Mouse (Mus musculus): ENCODE results near the gene Lrch1. TPM values are rescaled to one million over a fixed set of nuclear protein-coding genes. Genes with fewer than 3 reads are reported as not detected.

The Lrch1 gene
- polyA plus RNA-seq, 1 experiment from 2014 or later: 15.4 TPM

DNA sequence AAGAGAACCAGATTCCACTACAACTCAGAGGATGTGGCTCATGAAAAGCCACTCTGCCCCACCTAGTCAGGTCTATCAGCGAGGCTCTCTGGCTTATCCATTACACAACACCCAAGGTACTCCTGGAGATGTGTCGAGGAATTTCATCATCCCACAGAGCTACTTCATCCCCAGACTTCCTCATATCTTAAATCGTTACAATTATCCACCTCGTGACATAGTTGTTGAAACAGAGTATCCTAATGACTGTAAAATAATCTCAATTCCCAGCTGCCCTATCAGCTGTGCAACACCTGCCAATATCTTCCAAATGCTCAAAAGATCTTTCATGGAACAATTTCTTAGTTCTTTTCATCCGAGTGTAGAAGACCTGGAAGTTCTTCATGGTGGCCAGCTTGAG lies 35.4 kb upstream of the Lrch1 start:
- Histone ChIP-seq H3K36me3 (ENCODE audit: control insufficient read depth, insufficient read depth, low read length) (no peaks in the 10 kb centered on the region), H3K9ac (ENCODE audit: low read depth, low read length) (no peak overlapping the region), H3K27me3 (replicated peaks; ENCODE audit: control insufficient read depth, insufficient read depth, low read length) (no peaks in the 10 kb centered on the region), H3K4me1 (ENCODE audit: control insufficient read depth, insufficient read depth, low read depth, low read length) (no peaks in the 10 kb centered on the region), H3K4me2 (ENCODE audit: low read length) (no peak overlapping the region), H3K9me3 (ENCODE audit: control insufficient read depth, low read length) (no peaks in the 10 kb centered on the region), H3K4me3 (ENCODE audit: low read length) (no peak overlapping the region), H3K27ac (ENCODE audit: low read depth, low read length) (no peak overlapping the region)
- WGBS: 88% methylated on average over 5 of the region's 5 CpGs
- no peak for ATAC-seq

DNA sequence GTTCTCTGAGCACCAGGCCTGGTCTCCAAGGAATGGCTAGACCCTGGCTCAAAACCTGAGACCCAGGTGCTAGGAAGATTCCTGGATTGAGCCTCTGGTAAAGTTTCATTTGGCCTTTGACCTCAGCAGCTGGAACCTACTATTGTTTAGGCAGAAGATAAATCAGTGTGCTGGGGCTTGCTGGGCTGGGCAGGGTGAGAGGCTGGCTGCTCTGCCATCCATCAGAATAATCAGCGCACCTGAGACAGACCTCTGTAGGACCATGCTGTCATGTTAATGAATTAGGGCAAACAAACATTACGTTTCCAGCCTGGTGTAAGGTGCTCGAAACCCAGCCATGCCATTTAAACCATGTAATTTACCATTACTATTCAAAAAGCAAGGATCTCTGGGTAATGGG lies 33.3 kb upstream of the Lrch1 start:
- H3K4me3 ChIP-seq (ENCODE audit: low read length): no peak overlapping the region
- no peaks in the 10 kb centered on the region for H3K9me3 ChIP-seq (ENCODE audit: control insufficient read depth, low read length)
- no peak for ATAC-seq
- H3K27ac ChIP-seq (ENCODE audit: low read depth, low read length): no peak overlapping the region
- no peak overlapping the region for H3K9ac ChIP-seq (ENCODE audit: low read depth, low read length)
- no peak overlapping the region for H3K4me2 ChIP-seq (ENCODE audit: low read length)
- H3K4me1 ChIP-seq (ENCODE audit: control insufficient read depth, insufficient read depth, low read depth, low read length): no peaks in the 10 kb centered on the region
- no peaks in the 10 kb centered on the region for H3K36me3 ChIP-seq (ENCODE audit: control insufficient read depth, insufficient read depth, low read length)
- no peaks in the 10 kb centered on the region for H3K27me3 ChIP-seq (replicated peaks; ENCODE audit: control insufficient read depth, insufficient read depth, low read length)
- 50% methylated on average over 3 of the region's 3 CpGs for WGBS

DNA sequence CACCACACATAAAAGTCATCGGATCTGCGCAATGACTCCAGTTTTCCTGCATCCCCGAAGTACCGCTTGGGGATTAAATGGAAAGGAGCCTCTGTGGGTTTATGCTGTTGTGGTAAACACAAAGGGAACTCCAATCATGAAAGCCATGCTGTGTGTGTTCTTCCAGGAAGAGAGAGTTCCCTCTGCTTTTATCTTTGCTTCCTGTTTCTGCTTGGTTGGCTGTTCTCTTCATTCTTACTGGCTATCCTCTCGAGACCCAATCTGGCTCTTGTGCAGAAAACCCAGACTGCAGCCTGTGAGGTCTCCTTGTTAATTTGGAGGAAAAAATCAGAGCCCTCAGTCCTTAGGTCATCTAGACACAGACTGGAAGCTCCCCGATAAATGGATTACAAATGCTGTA lies 29.3 kb upstream of the Lrch1 start:
- WGBS: 77% methylated on average over 6 of the region's 6 CpGs

DNA sequence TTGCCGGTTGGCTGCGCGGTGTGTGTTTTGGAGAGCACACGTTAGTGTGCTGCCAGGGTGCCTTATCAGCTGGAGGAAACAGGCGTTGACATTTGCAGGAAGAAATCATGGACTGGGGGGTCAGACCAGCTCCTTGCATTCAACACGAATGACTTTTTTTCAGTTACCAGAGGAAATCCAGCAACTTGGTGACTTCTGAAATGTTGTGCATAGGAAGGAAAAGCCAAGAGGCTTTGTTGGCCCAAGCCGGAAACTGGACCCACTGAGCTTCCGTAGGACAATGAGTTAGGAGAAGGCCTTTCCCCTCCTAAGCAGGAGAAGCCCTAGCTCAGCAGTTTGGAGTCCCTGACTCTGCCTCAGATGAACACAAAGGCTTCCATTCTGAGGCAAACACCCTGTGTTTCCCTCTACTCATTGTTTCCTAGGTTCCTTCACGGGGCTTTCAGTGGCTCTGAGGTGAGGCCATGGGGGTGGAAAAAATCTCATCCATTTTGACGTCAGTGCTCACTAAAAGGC lies 26.5 kb upstream of the Lrch1 start:
- 68% methylated on average over 10 of the region's 10 CpGs for WGBS
- no peak overlapping the region for H3K9ac ChIP-seq (ENCODE audit: low read depth, low read length)
- no peak overlapping the region for H3K4me2 ChIP-seq (ENCODE audit: low read length)
- no peak for ATAC-seq
- H3K27ac ChIP-seq (ENCODE audit: low read depth, low read length): no peak overlapping the region
- no peaks in the 10 kb centered on the region for H3K4me1 ChIP-seq (ENCODE audit: control insufficient read depth, insufficient read depth, low read depth, low read length)
- H3K9me3 ChIP-seq (ENCODE audit: control insufficient read depth, low read length): no peaks in the 10 kb centered on the region
- H3K27me3 ChIP-seq (replicated peaks; ENCODE audit: control insufficient read depth, insufficient read depth, low read length): no peaks in the 10 kb centered on the region
- H3K4me3 ChIP-seq (ENCODE audit: low read length): no peak overlapping the region
- H3K36me3 ChIP-seq (ENCODE audit: control insufficient read depth, insufficient read depth, low read length): no peaks in the 10 kb centered on the region

More for the DNA sequence above, 29.3 kb upstream of the Lrch1 start:
- Histone ChIP-seq H3K9ac (ENCODE audit: low read depth, low read length) (no peak overlapping the region), H3K27me3 (replicated peaks; ENCODE audit: control insufficient read depth, insufficient read depth, low read length) (no peaks in the 10 kb centered on the region), H3K27ac (ENCODE audit: low read depth, low read length) (no peak overlapping the region), H3K4me2 (ENCODE audit: low read length) (no peak overlapping the region), H3K9me3 (ENCODE audit: control insufficient read depth, low read length) (no peaks in the 10 kb centered on the region), H3K4me3 (ENCODE audit: low read length) (no peak overlapping the region), H3K36me3 (ENCODE audit: control insufficient read depth, insufficient read depth, low read length) (no peaks in the 10 kb centered on the region), H3K4me1 (ENCODE audit: control insufficient read depth, insufficient read depth, low read depth, low read length) (no peaks in the 10 kb centered on the region)
- ATAC-seq: no peak

DNA sequence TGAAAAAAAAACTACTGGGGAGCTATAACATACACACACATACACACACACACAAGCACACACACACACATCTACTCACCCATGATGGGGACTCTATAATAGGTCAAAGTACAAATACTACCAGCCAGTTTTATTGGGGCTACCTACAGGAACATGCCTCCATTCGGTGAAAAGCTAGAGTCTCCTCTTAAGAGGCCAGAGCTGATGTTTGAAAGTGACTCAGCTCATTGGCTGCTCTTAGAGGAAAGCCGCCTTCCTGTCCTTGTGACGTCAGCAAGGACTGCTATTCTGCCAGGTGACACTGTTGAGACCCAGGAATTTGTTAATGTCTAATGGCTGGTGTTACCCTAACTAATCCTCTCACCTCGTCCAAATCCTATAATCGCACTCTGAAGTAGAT lies 25.0 kb upstream of the Lrch1 start:
- Histone ChIP-seq H3K36me3 (ENCODE audit: control insufficient read depth, insufficient read depth, low read length) (no peaks in the 10 kb centered on the region), H3K4me1 (ENCODE audit: control insufficient read depth, insufficient read depth, low read depth, low read length) (no peaks in the 10 kb centered on the region), H3K9me3 (ENCODE audit: control insufficient read depth, low read length) (no peaks in the 10 kb centered on the region), H3K4me2 (ENCODE audit: low read length) (no peak overlapping the region), H3K9ac (ENCODE audit: low read depth, low read length) (no peak overlapping the region), H3K27ac (ENCODE audit: low read depth, low read length) (no peak overlapping the region), H3K4me3 (ENCODE audit: low read length) (no peak overlapping the region), H3K27me3 (replicated peaks; ENCODE audit: control insufficient read depth, insufficient read depth, low read length) (no peaks in the 10 kb centered on the region)
- no peak for ATAC-seq
- WGBS: 92% methylated on average over 5 of the region's 5 CpGs

DNA sequence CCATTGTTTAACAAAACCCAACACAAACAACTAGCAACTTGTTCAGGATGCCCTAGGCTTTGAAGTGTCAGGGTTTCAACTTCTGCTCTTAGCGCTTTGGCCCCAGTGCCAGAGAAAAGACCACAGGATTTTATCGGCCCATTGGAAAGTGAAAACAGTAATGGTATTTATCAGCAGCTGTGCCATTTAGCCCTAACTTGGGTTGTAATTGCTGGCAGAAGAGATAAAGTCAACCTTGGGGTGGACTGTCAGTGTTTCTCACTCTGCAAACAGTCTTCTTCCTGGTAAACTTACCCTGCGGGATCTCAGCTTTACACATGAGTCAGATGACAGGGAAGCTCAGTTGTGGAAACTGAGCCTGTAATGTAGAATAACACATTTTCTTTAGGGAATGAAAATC lies 24.5 kb upstream of the Lrch1 start:
- H3K27ac ChIP-seq (ENCODE audit: low read depth, low read length): no peak overlapping the region
- H3K27me3 ChIP-seq (replicated peaks; ENCODE audit: control insufficient read depth, insufficient read depth, low read length): no peaks in the 10 kb centered on the region
- 65% methylated on average over 3 of the region's 3 CpGs for WGBS
- no peaks in the 10 kb centered on the region for H3K9me3 ChIP-seq (ENCODE audit: control insufficient read depth, low read length)
- no peak overlapping the region for H3K9ac ChIP-seq (ENCODE audit: low read depth, low read length)
- H3K4me1 ChIP-seq (ENCODE audit: control insufficient read depth, insufficient read depth, low read depth, low read length): no peaks in the 10 kb centered on the region
- no peak overlapping the region for H3K4me2 ChIP-seq (ENCODE audit: low read length)
- no peak overlapping the region for H3K4me3 ChIP-seq (ENCODE audit: low read length)
- no peak for ATAC-seq
- no peaks in the 10 kb centered on the region for H3K36me3 ChIP-seq (ENCODE audit: control insufficient read depth, insufficient read depth, low read length)

DNA sequence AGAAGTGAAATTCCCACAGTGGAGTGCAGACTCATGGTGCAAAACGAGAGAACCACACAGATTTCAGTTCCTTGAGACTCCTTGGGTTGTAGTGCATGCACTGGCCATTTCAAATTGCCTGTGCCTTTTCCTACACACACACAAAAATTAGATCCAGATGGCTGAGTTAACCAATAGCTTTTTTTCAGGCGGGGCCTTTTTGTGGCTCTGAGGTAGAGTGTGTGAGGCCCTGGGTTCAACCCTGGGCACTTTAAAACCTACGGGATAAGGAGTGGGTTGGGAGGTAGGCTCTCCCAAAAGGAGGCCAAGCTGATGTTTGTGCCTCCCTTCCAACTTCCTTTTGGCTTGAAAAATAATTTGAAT lies 15.7 kb upstream of the Lrch1 start:
- Histone ChIP-seq H3K4me3 (ENCODE audit: low read length) (no peak overlapping the region), H3K4me1 (ENCODE audit: control insufficient read depth, insufficient read depth, low read depth, low read length) (no peaks in the 10 kb centered on the region), H3K4me2 (ENCODE audit: low read length) (no peak overlapping the region), H3K27me3 (replicated peaks; ENCODE audit: control insufficient read depth, insufficient read depth, low read length) (no peaks in the 10 kb centered on the region), H3K9ac (ENCODE audit: low read depth, low read length) (no peak overlapping the region), H3K9me3 (ENCODE audit: control insufficient read depth, low read length) (no peaks in the 10 kb centered on the region), H3K36me3 (ENCODE audit: control insufficient read depth, insufficient read depth, low read length) (no peaks in the 10 kb centered on the region), H3K27ac (ENCODE audit: low read depth, low read length) (no peak overlapping the region)
- ATAC-seq: no peak
- 78% methylated on average over 3 of the region's 3 CpGs for WGBS

DNA sequence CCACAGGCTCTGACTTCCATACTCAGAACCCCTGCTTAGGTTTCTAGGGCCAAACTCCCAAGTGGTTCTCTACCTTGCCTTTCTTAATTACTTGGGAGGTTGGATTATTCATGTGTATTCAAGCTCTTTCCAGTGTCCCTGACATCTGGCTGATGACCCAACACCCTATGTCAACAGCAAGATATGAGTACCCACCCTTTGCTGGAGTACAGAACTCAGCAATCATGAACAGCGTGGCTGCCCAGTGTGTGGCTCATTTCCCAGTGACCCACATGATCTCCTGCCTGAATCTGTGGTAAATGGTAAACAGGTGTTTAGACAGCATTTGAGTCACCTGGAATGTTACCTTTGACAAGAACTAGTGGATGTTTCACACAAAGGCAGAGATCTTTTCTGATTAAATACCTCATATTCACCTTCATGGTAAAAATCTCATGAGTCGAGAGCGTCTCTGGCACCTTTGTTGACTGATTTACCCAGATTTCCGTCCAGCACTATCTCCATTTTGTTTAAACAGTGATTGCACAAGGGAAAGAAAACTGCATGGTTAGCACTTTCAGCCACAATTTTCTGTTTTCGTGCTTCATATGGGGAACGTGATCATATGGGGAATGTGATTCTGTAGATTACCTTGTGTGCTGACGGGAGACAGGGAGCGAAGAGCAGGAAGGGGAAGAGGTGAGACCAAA lies 15.2 kb upstream of the Lrch1 start:
- Histone ChIP-seq H3K4me2 (ENCODE audit: low read length) (no peak overlapping the region), H3K27me3 (replicated peaks; ENCODE audit: control insufficient read depth, insufficient read depth, low read length) (no peaks in the 10 kb centered on the region), H3K9me3 (ENCODE audit: control insufficient read depth, low read length) (no peaks in the 10 kb centered on the region), H3K9ac (ENCODE audit: low read depth, low read length) (no peak overlapping the region), H3K4me1 (ENCODE audit: control insufficient read depth, insufficient read depth, low read depth, low read length) (no peaks in the 10 kb centered on the region), H3K4me3 (ENCODE audit: low read length) (no peak overlapping the region), H3K27ac (ENCODE audit: low read depth, low read length) (no peak overlapping the region), H3K36me3 (ENCODE audit: control insufficient read depth, insufficient read depth, low read length) (no peaks in the 10 kb centered on the region)
- ATAC-seq: no peak
- 91% methylated on average over 8 of the region's 8 CpGs for WGBS

DNA sequence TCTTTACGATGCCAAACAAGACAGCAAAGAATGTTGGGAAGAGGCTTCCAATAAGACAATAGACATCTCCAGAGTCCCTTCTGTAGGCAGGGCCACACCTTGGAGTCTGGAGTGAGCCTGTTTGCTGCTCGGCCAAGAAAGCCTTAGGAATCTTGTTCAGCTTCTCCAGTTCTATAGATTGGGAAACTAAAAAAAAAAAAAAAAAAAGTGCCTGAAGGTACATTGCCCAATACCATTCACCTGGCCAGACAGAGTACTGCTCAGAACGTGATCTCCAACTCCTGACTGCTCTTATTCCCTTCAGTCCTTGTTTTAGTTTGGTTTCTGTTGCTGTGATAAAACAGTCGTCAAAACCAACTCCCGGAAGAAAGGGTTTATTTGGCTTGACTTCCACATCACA lies 12.9 kb upstream of the Lrch1 start:
- ATAC-seq: no peak

DNA sequence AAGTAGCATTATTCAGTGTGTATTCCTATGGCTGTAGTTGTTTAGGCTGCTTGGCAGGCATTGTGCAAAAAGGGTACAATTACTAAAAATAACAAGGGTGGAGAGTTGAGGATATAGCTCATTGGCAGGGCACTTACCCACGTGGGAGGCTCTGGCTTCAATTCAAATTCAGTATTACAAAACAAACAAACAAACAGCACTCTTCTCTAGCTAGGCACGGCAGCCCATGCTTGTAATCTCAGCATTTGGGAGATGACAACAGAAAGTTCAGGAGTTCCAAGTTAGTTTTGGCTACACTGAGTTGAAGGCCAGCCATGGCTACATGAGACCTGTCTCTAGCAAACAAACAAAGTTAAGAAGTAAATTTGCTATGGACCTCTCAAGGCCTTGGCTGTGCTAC lies 9.0 kb upstream of the Lrch1 start:
- no peak for ATAC-seq
- Histone ChIP-seq H3K4me3 (ENCODE audit: low read length) (no peak overlapping the region), H3K4me2 (ENCODE audit: low read length) (no peak overlapping the region), H3K9ac (ENCODE audit: low read depth, low read length) (no peak overlapping the region), H3K9me3 (ENCODE audit: control insufficient read depth, low read length) (no peaks in the 10 kb centered on the region), H3K4me1 (ENCODE audit: control insufficient read depth, insufficient read depth, low read depth, low read length) (no peaks in the 10 kb centered on the region), H3K27me3 (replicated peaks; ENCODE audit: control insufficient read depth, insufficient read depth, low read length) (no peaks in the 10 kb centered on the region), H3K27ac (ENCODE audit: low read depth, low read length) (no peak overlapping the region), H3K36me3 (ENCODE audit: control insufficient read depth, insufficient read depth, low read length) (no peaks in the 10 kb centered on the region)
- 35% methylated on average over 2 of the region's 2 CpGs for WGBS

More for the DNA sequence above, 12.9 kb upstream of the Lrch1 start:
- H3K4me2 ChIP-seq (ENCODE audit: low read length): no peak overlapping the region
- no peaks in the 10 kb centered on the region for H3K27me3 ChIP-seq (replicated peaks; ENCODE audit: control insufficient read depth, insufficient read depth, low read length)
- H3K27ac ChIP-seq (ENCODE audit: low read depth, low read length): no peak overlapping the region
- H3K9me3 ChIP-seq (ENCODE audit: control insufficient read depth, low read length): no peaks in the 10 kb centered on the region
- H3K9ac ChIP-seq (ENCODE audit: low read depth, low read length): no peak overlapping the region
- no peaks in the 10 kb centered on the region for H3K4me1 ChIP-seq (ENCODE audit: control insufficient read depth, insufficient read depth, low read depth, low read length)
- no peak overlapping the region for H3K4me3 ChIP-seq (ENCODE audit: low read length)
- 85% methylated on average over 5 of the region's 5 CpGs for WGBS
- H3K36me3 ChIP-seq (ENCODE audit: control insufficient read depth, insufficient read depth, low read length): no peaks in the 10 kb centered on the region

Measured in hindbrain, embryonic 16.5 days (tissue).